Mouse (Mus musculus) c-Kit-negative CD71-positive TER-119-positive erythroid progenitor cells, embryonic 14.5 days (primary cell): ENCODE results near the gene Coa6.

Experiments
- DNase-seq: peaks from one replicate; pipeline ENCODE4 v3.0.0-alpha.2; 2013; ENCODE audit warnings: low read depth, low spot score

Coa6 gene

GRCm38 (mm10) chr8:126464071-126464470, 41.8 kb downstream of the Coa6 start:
- DNase-seq = no peak

GRCm38 (mm10) chr8:126473802-126474298, 51.5 kb downstream of the Coa6 start:
- DNase-seq = no peak

GRCm38 (mm10) chr8:126474299-126475187, 52.2 kb downstream of the Coa6 start, which contains the start of gene Tarbp1:
TSS of gene Tarbp1 (minus strand) at chr8:126475065.
- DNase-seq = no peak
